Mouse (Mus musculus): Measurements from ENCODE around the gene Nfkbid.

DNA sequence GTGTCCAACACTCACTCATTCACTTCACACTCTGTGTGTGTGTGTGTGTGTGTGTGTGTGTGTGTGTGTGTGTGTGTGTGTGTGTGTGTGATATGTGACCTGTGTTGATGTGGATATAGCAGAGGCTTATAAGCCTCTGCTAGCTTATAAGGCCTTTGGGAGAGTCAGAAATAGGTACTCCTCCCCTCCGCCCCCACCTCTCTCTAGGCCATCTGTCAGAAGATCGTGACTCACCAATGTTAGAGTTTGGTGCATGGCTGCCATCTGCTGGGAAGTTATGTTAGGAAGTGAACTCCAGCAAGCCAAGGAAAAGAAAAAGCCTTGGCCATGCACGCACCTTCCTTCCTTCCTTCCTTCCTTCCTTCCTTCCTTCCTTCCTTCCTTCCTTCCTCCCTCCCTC lies 10.3 kb downstream of the Nfkbid start:
- TF ChIP-seq GATA1 (IDR thresholded peaks at IDR 0.05; ENCODE audit: borderline replicate concordance, low read length): no peak
- no peak for TF ChIP-seq FLI1 (IDR thresholded peaks at IDR 0.05; ENCODE audit: low read length)

Measured in megakaryocyte, embryonic 14.5 days (primary cell).